Comparison of ENCODE assay signal across 10 mouse cellular contexts in the genomic region with DNA sequence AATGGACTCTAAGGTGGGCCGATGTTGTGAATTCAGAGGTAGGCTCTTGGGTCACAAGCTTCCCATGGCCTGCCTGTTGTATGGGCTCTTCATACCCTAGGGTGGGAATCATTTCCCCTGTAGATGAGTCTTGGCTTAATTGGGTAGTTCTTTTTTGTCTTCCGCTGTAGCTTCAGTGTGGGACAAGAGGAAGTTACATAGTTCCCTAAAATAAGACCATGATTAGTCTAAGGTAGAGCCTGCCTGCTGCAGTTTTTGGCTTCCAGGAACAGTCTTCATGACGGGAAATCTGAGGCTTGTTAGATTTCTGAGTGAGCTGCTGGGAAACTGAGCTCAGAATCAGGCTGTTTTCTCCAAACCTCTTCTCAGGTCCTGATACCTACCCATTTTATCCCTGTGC. TPM values are rescaled to one million over a fixed set of nuclear protein-coding genes. Genes with fewer than 3 reads are reported as not detected.
DNase-seq lines count a peak whose midpoint lies in the region; ATAC-seq and TF ChIP-seq lines count a peak whose summit lies in the region.
"Had no signal": no experiment of that assay in that cellular context is flagged by ENCODE, and none has a peak within 500 bp of the region (broad histone marks: within the 10 kb centered on the region; RNA-seq: fewer than 3 reads in every experiment).

No protein-coding gene starts in this region.

- peaks cover 23% of the 10 kb centered on the region for H3K4me1 ChIP-seq in forebrain, embryonic 10.5 days
- peaks cover 8% of the 10 kb centered on the region for H3K4me1 ChIP-seq in forebrain, postnatal 0 days (ENCODE audit: insufficient read depth)
- H3K4me1 ChIP-seq in kidney, embryonic 15.5 days: peaks cover 24% of the 10 kb centered on the region
- peaks cover 10% of the 10 kb centered on the region; the same call in 1 of the 2 replicates for H3K4me1 ChIP-seq in brown adipose tissue, adult 24 weeks (ENCODE audit: control insufficient read depth, insufficient read depth, insufficient read length, low read length)
- H3K4me1 ChIP-seq in liver, postnatal 0 days (ENCODE audit: insufficient read depth): peaks cover 21% of the 10 kb centered on the region

- WGBS in forebrain, embryonic 10.5 days: 93% methylated on average over 3 of the region's 3 CpGs
- 94% methylated on average over 3 of the region's 3 CpGs for WGBS in forebrain, postnatal 0 days
- 93% methylated on average over 3 of the region's 3 CpGs for WGBS in kidney, embryonic 15.5 days
- WGBS in liver, postnatal 0 days (ENCODE audit: insufficient replicate concordance): 47% methylated on average over 3 of the region's 3 CpGs

- no peak for TF ChIP-seq CTCF in forebrain, postnatal 0 days (IDR thresholded peaks at IDR 0.05; ENCODE audit: low read depth)
- TF ChIP-seq CTCF in liver, postnatal 0 days (IDR thresholded peaks at IDR 0.05; ENCODE audit: low read depth): no peak

- no peak for ATAC-seq in forebrain, postnatal 0 days
- no peak for ATAC-seq in kidney, embryonic 15.5 days (replicated peaks; ENCODE audit: low FRiP score)
- ATAC-seq in liver, postnatal 0 days: no peak

- H3K9ac ChIP-seq in forebrain, postnatal 0 days: no peak overlapping the region
- 0 out of 2 replicates have a peak overlapping the region, but pooled peaks have one; percentile 69 for H3K9ac ChIP-seq in kidney, embryonic 15.5 days
- peak overlapping the region; percentile 83; the same call in 1 of the 2 replicates for H3K9ac ChIP-seq in liver, postnatal 0 days (replicated peaks)

- H3K4me2 ChIP-seq in forebrain, postnatal 0 days (ENCODE audit: low read depth): no peak overlapping the region
- peak overlapping the region; percentile 87 for H3K4me2 ChIP-seq in kidney, embryonic 15.5 days
- peak overlapping the region; percentile 85 for H3K4me2 ChIP-seq in liver, postnatal 0 days (ENCODE audit: low read depth, low read length)

- DNase-seq in forebrain, embryonic 10.5 days (ENCODE audit: extremely low spot score, low spot score): no peak
- no peak for DNase-seq in forebrain, postnatal 0 days
- no peak for DNase-seq in kidney, postnatal 36 days
- DNase-seq in liver, postnatal 0 days: no peak
- DNase-seq in kidney, postnatal 10 days: no peak
- DNase-seq in urinary bladder, adult 2 months (ENCODE audit: low spot score): no peak
- DNase-seq: adrenal gland, postnatal 25 days; cerebellum, postnatal 25 days had no signal

- no peaks in the 10 kb centered on the region for H3K9me3 ChIP-seq in forebrain, embryonic 10.5 days
- no peaks in the 10 kb centered on the region for H3K9me3 ChIP-seq in forebrain, postnatal 0 days (ENCODE audit: low read length)
- H3K9me3 ChIP-seq in kidney, embryonic 15.5 days (replicated peaks): no peaks in the 10 kb centered on the region
- no peaks in the 10 kb centered on the region for H3K9me3 ChIP-seq in liver, postnatal 0 days (ENCODE audit: low read length)

- no peaks in the 10 kb centered on the region for H3K27me3 ChIP-seq in forebrain, embryonic 10.5 days (ENCODE audit: poor library complexity, severe bottlenecking)
- H3K27me3 ChIP-seq in forebrain, postnatal 0 days (ENCODE audit: insufficient read depth, low read length): no peaks in the 10 kb centered on the region
- H3K27me3 ChIP-seq in kidney, embryonic 15.5 days: no peaks in the 10 kb centered on the region
- H3K27me3 ChIP-seq in liver, postnatal 0 days (ENCODE audit: insufficient read depth, low read length): no peaks in the 10 kb centered on the region

- peaks cover 55% of the 10 kb centered on the region for H3K36me3 ChIP-seq in forebrain, embryonic 10.5 days (replicated peaks)
- peaks cover 38% of the 10 kb centered on the region for H3K36me3 ChIP-seq in forebrain, postnatal 0 days (ENCODE audit: insufficient read depth)
- H3K36me3 ChIP-seq in kidney, embryonic 15.5 days: peaks cover 55% of the 10 kb centered on the region
- H3K36me3 ChIP-seq in liver, postnatal 0 days (replicated peaks; ENCODE audit: insufficient read depth, low read length): peaks cover 42% of the 10 kb centered on the region

- H3K4me3 ChIP-seq in forebrain, embryonic 10.5 days: peak overlapping the region; percentile 86; the same call in 1 of the 2 replicates
- H3K4me3 ChIP-seq in forebrain, postnatal 0 days (ENCODE audit: low read depth, low read length): no peak overlapping the region
- peak overlapping the region; percentile 82 for H3K4me3 ChIP-seq in kidney, embryonic 15.5 days (replicated peaks)
- H3K4me3 ChIP-seq in brown adipose tissue, adult 24 weeks (ENCODE audit: insufficient read depth, low read depth, low read length): peak overlapping the region; percentile 17; the same call in 1 of the 2 replicates
- peak overlapping the region; percentile 90 for H3K4me3 ChIP-seq in liver, postnatal 0 days (ENCODE audit: low read depth, low read length)

- no peak overlapping the region for H3K27ac ChIP-seq in forebrain, embryonic 10.5 days
- no peak overlapping the region for H3K27ac ChIP-seq in forebrain, postnatal 0 days (ENCODE audit: low read depth, low read length)
- H3K27ac ChIP-seq in kidney, embryonic 15.5 days: no peak overlapping the region
- peak overlapping the region; percentile 39; the same call in 1 of the 2 replicates for H3K27ac ChIP-seq in brown adipose tissue, adult 24 weeks (replicated peaks; ENCODE audit: low read depth, low read length)
- H3K27ac ChIP-seq in liver, postnatal 0 days (ENCODE audit: low read depth): peak overlapping the region; percentile 68

- TF ChIP-seq EP300 in liver, postnatal 0 days (IDR thresholded peaks at IDR 0.05; ENCODE audit: low read depth): no peak

RNA-seq across cellular contexts. Expression of a gene that starts 2.0 kb away (rescaled TPM):
- polyA plus RNA-seq in forebrain, embryonic 10.5 days (2016; fragmentation: Nextera tagmentation; extraction: Ambion mirVana): 60.5 and 65.2 TPM in 2 replicates
- 75.1 and 99.3 TPM in 2 replicates for total RNA-seq in forebrain, postnatal 0 days (2014; rRNA removed)
- 104 and 115 TPM in 2 replicates for polyA plus RNA-seq in forebrain, postnatal 0 days (2015; fragmentation: Nextera tagmentation; extraction: Ambion mirVana)
- polyA plus RNA-seq in kidney, embryonic 15.5 days (2015; fragmentation: Nextera tagmentation; extraction: Ambion mirVana): 80.4 and 94.3 TPM in 2 replicates
- 11.3 and 12.1 TPM in 2 replicates for polyA plus RNA-seq in brown adipose tissue, adult 24 weeks (2012; ENCODE audit: insufficient read depth, insufficient read length, missing spikeins)
- 16.0 and 16.7 TPM in 2 replicates for polyA plus RNA-seq in liver, postnatal 0 days (2015; fragmentation: Nextera tagmentation; extraction: Ambion mirVana)
- polyA plus RNA-seq in urinary bladder, adult 2 months (2012; rRNA removed): 71.4 and 74.6 TPM in 2 replicates

RNA-seq across cellular contexts. Expression of a gene that starts 8.9 kb away (rescaled TPM):
- polyA plus RNA-seq in forebrain, embryonic 10.5 days (2016; fragmentation: Nextera tagmentation; extraction: Ambion mirVana): 51.5 and 58.0 TPM in 2 replicates
- total RNA-seq in forebrain, postnatal 0 days (2014; rRNA removed): 26.6 and 30.6 TPM in 2 replicates
- polyA plus RNA-seq in forebrain, postnatal 0 days (2015; fragmentation: Nextera tagmentation; extraction: Ambion mirVana): 21.1 and 23.3 TPM in 2 replicates
- polyA plus RNA-seq in kidney, embryonic 15.5 days (2015; fragmentation: Nextera tagmentation; extraction: Ambion mirVana): 63.0 and 65.4 TPM in 2 replicates
- 12.3 and 15.2 TPM in 2 replicates for polyA plus RNA-seq in brown adipose tissue, adult 24 weeks (2012; ENCODE audit: insufficient read depth, insufficient read length, missing spikeins)
- polyA plus RNA-seq in liver, postnatal 0 days (2015; fragmentation: Nextera tagmentation; extraction: Ambion mirVana): 61.5 and 69.6 TPM in 2 replicates
- polyA plus RNA-seq in urinary bladder, adult 2 months (2012; rRNA removed): 91.3 and 136 TPM in 2 replicates

RNA-seq across cellular contexts. Expression of a gene that starts 15.7 kb away (rescaled TPM):
- 94.1 and 95.9 TPM in 2 replicates for polyA plus RNA-seq in forebrain, embryonic 10.5 days (2016; fragmentation: Nextera tagmentation; extraction: Ambion mirVana)
- 56.8 and 66.5 TPM in 2 replicates for total RNA-seq in forebrain, postnatal 0 days (2014; rRNA removed)
- polyA plus RNA-seq in forebrain, postnatal 0 days (2015; fragmentation: Nextera tagmentation; extraction: Ambion mirVana): 66.4 and 80.4 TPM in 2 replicates
- polyA plus RNA-seq in kidney, embryonic 15.5 days (2015; fragmentation: Nextera tagmentation; extraction: Ambion mirVana): 87.7 and 97.8 TPM in 2 replicates
- 11.7 and 14.7 TPM in 2 replicates for polyA plus RNA-seq in brown adipose tissue, adult 24 weeks (2012; ENCODE audit: insufficient read depth, insufficient read length, missing spikeins)
- 13.9 and 15.1 TPM in 2 replicates for polyA plus RNA-seq in liver, postnatal 0 days (2015; fragmentation: Nextera tagmentation; extraction: Ambion mirVana)
- polyA plus RNA-seq in urinary bladder, adult 2 months (2012; rRNA removed): 44.7 and 48.4 TPM in 2 replicates

RNA-seq across cellular contexts. Expression of a gene that starts 20.9 kb away (rescaled TPM):
- polyA plus RNA-seq in forebrain, embryonic 10.5 days (2016; fragmentation: Nextera tagmentation; extraction: Ambion mirVana): 270 and 274 TPM in 2 replicates
- total RNA-seq in forebrain, postnatal 0 days (2014; rRNA removed): 203 and 270 TPM in 2 replicates
- 219 and 243 TPM in 2 replicates for polyA plus RNA-seq in forebrain, postnatal 0 days (2015; fragmentation: Nextera tagmentation; extraction: Ambion mirVana)
- 276 and 283 TPM in 2 replicates for polyA plus RNA-seq in kidney, embryonic 15.5 days (2015; fragmentation: Nextera tagmentation; extraction: Ambion mirVana)
- 1,478 and 1,710 TPM in 2 replicates for polyA plus RNA-seq in brown adipose tissue, adult 24 weeks (2012; ENCODE audit: insufficient read depth, insufficient read length, missing spikeins)
- 158 and 170 TPM in 2 replicates for polyA plus RNA-seq in liver, postnatal 0 days (2015; fragmentation: Nextera tagmentation; extraction: Ambion mirVana)
- polyA plus RNA-seq in urinary bladder, adult 2 months (2012; rRNA removed): 110 and 141 TPM in 2 replicates

RNA-seq across cellular contexts. Expression of a gene that starts 21.9 kb away (rescaled TPM):
- 9.3 and 10.8 TPM in 2 replicates for polyA plus RNA-seq in forebrain, embryonic 10.5 days (2016; fragmentation: Nextera tagmentation; extraction: Ambion mirVana)
- total RNA-seq in forebrain, postnatal 0 days (2014; rRNA removed): 4.5 and 5.9 TPM in 2 replicates
- 2.6 and 5.6 TPM in 2 replicates for polyA plus RNA-seq in forebrain, postnatal 0 days (2015; fragmentation: Nextera tagmentation; extraction: Ambion mirVana)
- polyA plus RNA-seq in kidney, embryonic 15.5 days (2015; fragmentation: Nextera tagmentation; extraction: Ambion mirVana): 10.7 and 11.6 TPM in 2 replicates
- polyA plus RNA-seq in brown adipose tissue, adult 24 weeks (2012; ENCODE audit: insufficient read depth, insufficient read length, missing spikeins): 0.50 and 1.2 TPM in 2 replicates
- polyA plus RNA-seq in liver, postnatal 0 days (2015; fragmentation: Nextera tagmentation; extraction: Ambion mirVana): 0.41 and 0.51 TPM in 2 replicates
- polyA plus RNA-seq in urinary bladder, adult 2 months (2012; rRNA removed): 0.43 and 0.46 TPM in 2 replicates

Comparison
In these comparisons a context has a peak if more than half of its experiments do, and no peak if none do; other contexts are left out.
1. H3K27ac ChIP-seq: peak in brown adipose tissue, adult 24 weeks (single experiment) and liver, postnatal 0 days (single experiment); none in forebrain, embryonic 10.5 days (single experiment), forebrain, postnatal 0 days (single experiment) and kidney, embryonic 15.5 days (single experiment).